Mouse (Mus musculus): ENCODE results near the gene Pla2g4b. TPM values are rescaled to one million over a fixed set of nuclear protein-coding genes. Genes with fewer than 3 reads are reported as not detected.

Gene Pla2g4b
- polyA plus RNA-seq, 1 experiment from 2014 or later = 2.5 TPM

DNA sequence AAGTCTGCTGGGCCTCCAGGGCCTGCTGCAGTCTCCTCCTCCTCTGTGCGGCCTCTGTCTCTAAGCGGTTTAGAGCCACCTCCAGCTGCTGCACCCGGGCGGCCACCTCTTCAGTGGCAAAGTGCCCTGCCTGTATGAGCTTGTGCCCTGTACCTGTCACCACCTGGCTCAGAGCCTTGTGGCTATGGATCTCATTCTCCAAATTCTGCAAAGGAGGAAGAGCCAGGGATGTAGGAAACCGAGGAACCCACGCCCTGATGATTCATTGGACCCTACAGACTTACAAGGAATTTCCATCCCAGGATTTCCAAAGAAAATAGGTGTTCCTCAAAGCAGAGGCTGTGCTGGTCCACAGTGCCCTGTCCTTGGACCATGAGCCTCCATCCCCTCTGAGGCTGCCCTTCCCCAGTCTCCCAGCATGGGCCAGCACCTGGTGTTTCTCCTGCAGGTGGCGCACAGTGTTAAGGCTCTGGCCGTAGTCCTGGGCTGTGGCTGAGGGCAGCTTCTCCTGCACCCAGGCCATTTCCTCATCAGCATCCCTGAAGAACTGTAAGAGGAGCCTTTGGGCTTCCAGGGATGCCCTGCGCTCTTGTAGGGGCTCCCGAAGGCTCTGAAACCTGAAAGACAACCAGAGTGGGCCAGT lies 16.5 kb downstream of the Pla2g4b start:
- Histone ChIP-seq H3K36me3 (ENCODE audit: control insufficient read depth, insufficient read depth, low read length) (no peaks in the 10 kb centered on the region), H3K27ac (ENCODE audit: low read depth, low read length) (no peak overlapping the region), H3K27me3 (ENCODE audit: control insufficient read depth, insufficient read depth, low read length) (no peaks in the 10 kb centered on the region), H3K9ac (ENCODE audit: low read depth, low read length) (no peak overlapping the region), H3K4me3 (ENCODE audit: low read depth, low read length) (no peak overlapping the region), H3K4me2 (replicated peaks; ENCODE audit: low read depth, low read length) (no peak overlapping the region), H3K9me3 (ENCODE audit: control insufficient read depth, low read length) (no peaks in the 10 kb centered on the region), H3K4me1 (replicated peaks; ENCODE audit: control insufficient read depth, insufficient read depth, low read length) (no peaks in the 10 kb centered on the region)
- 63% methylated on average over 10 of the region's 10 CpGs for WGBS
- peak; percentile 46 for DNase-seq (ENCODE audit: low spot score)
- ATAC-seq (ENCODE audit: low FRiP score) = no peak

DNA sequence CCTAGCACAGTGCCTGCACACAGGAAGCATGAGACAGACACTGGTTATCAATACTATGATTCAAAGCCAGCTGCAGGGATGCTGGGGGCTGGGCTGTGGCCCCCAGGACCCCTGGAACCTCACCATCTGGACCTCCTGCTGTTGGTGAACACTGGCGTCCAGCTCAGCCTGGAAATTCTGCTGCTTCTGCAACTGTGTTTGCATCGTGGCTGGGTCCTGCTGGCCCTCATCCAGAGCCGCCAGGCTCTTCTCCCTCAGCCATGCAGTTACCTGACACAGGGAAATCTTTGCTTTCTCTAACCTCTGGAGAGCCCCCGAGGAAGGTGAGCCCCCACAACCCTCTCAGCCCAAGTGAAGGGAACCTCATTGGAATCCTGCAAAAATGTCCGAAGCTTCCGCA lies 18.2 kb downstream of the Pla2g4b start:
- H3K4me1 ChIP-seq (replicated peaks; ENCODE audit: control insufficient read depth, insufficient read depth, low read length) = no peaks in the 10 kb centered on the region
- H3K4me3 ChIP-seq (ENCODE audit: low read depth, low read length) = no peak overlapping the region
- DNase-seq (ENCODE audit: low spot score) = no peak
- H3K4me2 ChIP-seq (replicated peaks; ENCODE audit: low read depth, low read length) = no peak overlapping the region
- ATAC-seq (ENCODE audit: low FRiP score) = no peak
- H3K27ac ChIP-seq (ENCODE audit: low read depth, low read length) = no peak overlapping the region
- no peak overlapping the region for H3K9ac ChIP-seq (ENCODE audit: low read depth, low read length)
- 60% methylated on average over 6 of the region's 6 CpGs for WGBS
- H3K27me3 ChIP-seq (ENCODE audit: control insufficient read depth, insufficient read depth, low read length) = no peaks in the 10 kb centered on the region
- H3K36me3 ChIP-seq (ENCODE audit: control insufficient read depth, insufficient read depth, low read length) = no peaks in the 10 kb centered on the region
- no peaks in the 10 kb centered on the region for H3K9me3 ChIP-seq (ENCODE audit: control insufficient read depth, low read length)

DNA sequence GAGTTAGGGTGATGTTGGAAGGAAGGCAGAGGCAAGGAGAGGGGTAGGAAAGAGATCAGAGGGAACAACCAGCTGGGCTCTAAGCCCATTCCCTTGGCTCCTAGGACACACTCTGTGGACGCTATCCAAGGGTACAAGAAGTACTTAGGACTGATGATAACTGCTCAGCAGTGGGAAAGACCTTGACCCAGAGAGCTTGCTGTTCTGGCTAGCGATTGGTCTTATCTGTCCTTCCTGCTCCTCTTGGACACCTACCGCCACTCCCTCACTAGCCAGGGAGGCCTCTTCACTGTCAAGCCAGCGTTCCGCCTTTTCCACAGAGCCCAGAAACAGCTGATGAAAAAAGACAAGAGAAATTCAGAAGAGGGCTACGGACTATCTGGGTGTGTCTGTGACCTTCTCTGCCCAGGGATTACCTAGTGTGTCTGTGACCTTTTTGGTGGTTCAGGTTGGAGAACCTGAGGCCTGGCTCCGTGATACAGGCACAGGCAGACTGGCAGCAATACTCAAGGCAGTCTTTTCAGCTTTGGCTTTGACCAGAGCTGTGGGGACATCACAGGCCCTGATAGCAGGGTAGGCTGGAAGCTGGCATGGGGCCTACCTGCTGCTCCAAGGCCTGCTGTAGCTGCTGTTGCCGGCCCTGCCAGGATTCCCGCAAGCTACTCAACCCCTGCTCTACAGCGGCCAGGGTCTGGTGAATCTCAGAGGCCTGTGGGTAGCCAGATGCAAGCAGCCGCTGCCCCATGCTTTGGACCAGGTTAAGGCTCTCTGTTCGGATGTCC lies 21.7 kb downstream of the Pla2g4b start:
- no peak overlapping the region for H3K9ac ChIP-seq (ENCODE audit: low read depth, low read length)
- H3K27ac ChIP-seq (ENCODE audit: low read depth, low read length) = no peak overlapping the region
- no peak overlapping the region for H3K4me2 ChIP-seq (replicated peaks; ENCODE audit: low read depth, low read length)
- WGBS = 88% methylated on average over 12 of the region's 12 CpGs
- H3K9me3 ChIP-seq (ENCODE audit: control insufficient read depth, low read length) = no peaks in the 10 kb centered on the region
- no peak for DNase-seq (ENCODE audit: low spot score)
- H3K36me3 ChIP-seq (ENCODE audit: control insufficient read depth, insufficient read depth, low read length) = no peaks in the 10 kb centered on the region
- ATAC-seq (ENCODE audit: low FRiP score) = no peak
- no peaks in the 10 kb centered on the region for H3K4me1 ChIP-seq (replicated peaks; ENCODE audit: control insufficient read depth, insufficient read depth, low read length)
- no peaks in the 10 kb centered on the region for H3K27me3 ChIP-seq (ENCODE audit: control insufficient read depth, insufficient read depth, low read length)
- no peak overlapping the region for H3K4me3 ChIP-seq (ENCODE audit: low read depth, low read length)

DNA sequence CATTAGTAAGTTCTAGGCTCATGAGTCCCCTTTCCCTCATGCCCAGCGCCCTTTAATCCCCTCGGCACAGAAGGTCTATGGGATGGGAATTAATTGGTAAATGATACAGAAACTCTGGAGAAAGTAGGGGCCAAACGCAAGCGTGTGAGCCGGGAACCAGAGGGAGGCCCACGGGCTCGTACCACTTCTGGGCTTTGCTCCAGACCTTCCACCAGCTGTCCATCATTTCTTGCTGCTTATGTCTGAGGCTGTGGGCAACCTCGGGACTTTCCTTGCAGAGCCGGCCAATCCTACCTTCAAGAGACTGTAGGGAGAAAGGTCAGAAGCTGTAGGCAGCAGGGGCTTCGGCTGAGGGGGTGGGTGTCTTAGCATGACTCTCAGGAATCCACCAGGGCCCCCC lies 22.7 kb downstream of the Pla2g4b start:
- 90% methylated on average over 10 of the region's 10 CpGs for WGBS

DNA sequence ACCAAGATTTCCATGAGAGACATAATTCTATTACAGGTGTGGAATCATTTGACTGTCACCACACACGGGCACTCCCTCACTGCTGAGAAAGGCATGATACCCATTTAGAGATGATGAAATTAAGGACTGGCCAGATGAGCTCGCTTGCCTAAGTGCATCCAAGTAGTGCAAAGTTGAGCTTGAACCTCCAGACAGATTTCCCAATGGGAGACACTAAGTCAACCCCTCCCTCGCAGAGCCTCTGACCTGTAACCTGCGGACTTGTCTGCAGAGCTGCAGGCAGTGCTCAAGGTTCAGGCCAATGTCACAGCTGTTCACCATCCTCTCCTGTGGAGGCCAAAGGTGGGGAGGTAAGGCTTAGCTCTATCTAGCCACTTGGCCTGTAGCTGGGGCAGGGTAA lies 25.6 kb downstream of the Pla2g4b start:
- Histone ChIP-seq H3K27ac (ENCODE audit: low read depth, low read length) (no peak overlapping the region), H3K4me3 (ENCODE audit: low read depth, low read length) (no peak overlapping the region), H3K4me1 (replicated peaks; ENCODE audit: control insufficient read depth, insufficient read depth, low read length) (no peaks in the 10 kb centered on the region), H3K27me3 (ENCODE audit: control insufficient read depth, insufficient read depth, low read length) (no peaks in the 10 kb centered on the region), H3K9me3 (ENCODE audit: control insufficient read depth, low read length) (no peaks in the 10 kb centered on the region), H3K9ac (ENCODE audit: low read depth, low read length) (no peak overlapping the region), H3K4me2 (replicated peaks; ENCODE audit: low read depth, low read length) (no peak overlapping the region), H3K36me3 (ENCODE audit: control insufficient read depth, insufficient read depth, low read length) (no peaks in the 10 kb centered on the region)
- ATAC-seq (ENCODE audit: low FRiP score) (no peak), DNase-seq (ENCODE audit: low spot score) (no peak)
- WGBS = 87% methylated on average over 4 of the region's 4 CpGs

More for the DNA sequence above, 22.7 kb downstream of the Pla2g4b start:
- Histone ChIP-seq H3K27me3 (ENCODE audit: control insufficient read depth, insufficient read depth, low read length) (no peaks in the 10 kb centered on the region), H3K27ac (ENCODE audit: low read depth, low read length) (no peak overlapping the region), H3K9ac (ENCODE audit: low read depth, low read length) (no peak overlapping the region), H3K36me3 (ENCODE audit: control insufficient read depth, insufficient read depth, low read length) (no peaks in the 10 kb centered on the region), H3K4me2 (replicated peaks; ENCODE audit: low read depth, low read length) (no peak overlapping the region), H3K4me1 (replicated peaks; ENCODE audit: control insufficient read depth, insufficient read depth, low read length) (no peaks in the 10 kb centered on the region), H3K4me3 (ENCODE audit: low read depth, low read length) (no peak overlapping the region), H3K9me3 (ENCODE audit: control insufficient read depth, low read length) (no peaks in the 10 kb centered on the region)
- no peak for ATAC-seq (ENCODE audit: low FRiP score)
- no peak for DNase-seq (ENCODE audit: low spot score)

DNA sequence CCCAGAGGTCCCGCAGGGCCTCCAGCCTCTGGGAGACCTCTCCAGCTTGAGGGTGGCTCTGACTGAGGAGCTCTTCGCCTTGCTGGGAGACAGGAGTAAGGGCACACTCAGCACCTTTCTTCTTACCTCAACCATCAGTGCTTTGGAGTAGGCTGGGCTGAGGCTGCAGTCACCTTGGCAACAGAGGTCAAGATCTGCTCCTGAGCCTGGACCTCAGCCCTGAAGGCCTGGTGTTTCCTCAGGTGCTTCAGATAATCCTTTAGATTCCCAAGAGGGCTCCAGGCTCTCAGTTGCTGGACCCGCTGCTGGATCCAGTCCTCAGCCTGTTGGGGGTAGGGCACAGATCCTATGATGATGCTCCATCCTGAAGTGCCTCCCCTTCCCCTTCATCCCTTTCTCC lies 26.2 kb downstream of the Pla2g4b start:
- WGBS = 81% methylated on average over 3 of the region's 3 CpGs

DNA sequence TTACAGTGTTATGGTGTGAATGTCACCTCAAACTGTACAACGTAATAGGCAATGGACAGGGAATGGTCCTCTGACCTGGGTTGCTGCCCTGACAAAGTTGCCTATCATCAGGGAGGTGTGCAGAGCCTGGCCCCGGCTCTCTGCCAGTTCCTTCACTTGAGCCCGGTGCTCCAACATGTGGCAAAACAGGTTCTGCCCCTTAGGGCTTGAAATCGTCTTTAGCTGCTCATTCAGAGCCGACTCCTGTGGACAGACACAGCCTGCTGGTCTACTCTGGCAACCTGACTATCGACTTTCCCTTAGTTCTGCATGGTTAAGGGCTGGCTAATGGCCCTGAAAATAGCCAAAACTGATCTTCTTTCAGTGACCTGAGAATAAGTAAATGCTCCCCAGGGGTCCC lies 27.0 kb downstream of the Pla2g4b start:
- Histone ChIP-seq H3K36me3 (ENCODE audit: control insufficient read depth, insufficient read depth, low read length) (no peaks in the 10 kb centered on the region), H3K4me2 (replicated peaks; ENCODE audit: low read depth, low read length) (no peak overlapping the region), H3K9me3 (ENCODE audit: control insufficient read depth, low read length) (no peaks in the 10 kb centered on the region), H3K9ac (ENCODE audit: low read depth, low read length) (no peak overlapping the region), H3K4me3 (ENCODE audit: low read depth, low read length) (no peak overlapping the region), H3K27me3 (ENCODE audit: control insufficient read depth, insufficient read depth, low read length) (no peaks in the 10 kb centered on the region), H3K27ac (ENCODE audit: low read depth, low read length) (no peak overlapping the region), H3K4me1 (replicated peaks; ENCODE audit: control insufficient read depth, insufficient read depth, low read length) (no peaks in the 10 kb centered on the region)
- ATAC-seq (ENCODE audit: low FRiP score) (no peak), DNase-seq (ENCODE audit: low spot score) (no peak)
- 68% methylated on average over 6 of the region's 6 CpGs for WGBS

More for the DNA sequence above, 26.2 kb downstream of the Pla2g4b start:
- DNase-seq (ENCODE audit: low spot score) (no peak), ATAC-seq (ENCODE audit: low FRiP score) (no peak)
- Histone ChIP-seq H3K9ac (ENCODE audit: low read depth, low read length) (no peak overlapping the region), H3K27ac (ENCODE audit: low read depth, low read length) (no peak overlapping the region), H3K4me2 (replicated peaks; ENCODE audit: low read depth, low read length) (no peak overlapping the region), H3K9me3 (ENCODE audit: control insufficient read depth, low read length) (no peaks in the 10 kb centered on the region), H3K36me3 (ENCODE audit: control insufficient read depth, insufficient read depth, low read length) (no peaks in the 10 kb centered on the region), H3K4me1 (replicated peaks; ENCODE audit: control insufficient read depth, insufficient read depth, low read length) (no peaks in the 10 kb centered on the region), H3K27me3 (ENCODE audit: control insufficient read depth, insufficient read depth, low read length) (no peaks in the 10 kb centered on the region), H3K4me3 (ENCODE audit: low read depth, low read length) (no peak overlapping the region)

DNA sequence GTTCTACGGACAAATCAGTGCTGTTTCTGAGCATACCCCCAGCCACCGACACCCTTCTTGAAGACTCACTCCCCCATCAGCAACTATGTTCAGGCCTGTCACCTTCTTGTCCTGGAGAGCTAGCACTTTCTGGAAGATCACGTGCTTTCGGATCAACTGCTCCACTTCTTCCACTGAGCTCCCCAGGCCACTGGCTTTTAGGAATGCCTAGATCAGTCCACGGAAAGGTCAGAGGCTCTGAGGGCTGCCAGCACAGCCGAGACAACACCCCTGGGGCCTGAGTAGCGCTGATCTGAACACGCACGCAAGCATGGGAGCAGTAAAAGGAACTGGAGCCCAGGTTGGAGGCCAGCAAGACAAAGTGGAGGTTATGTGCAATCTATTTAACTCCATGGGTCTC lies 27.4 kb downstream of the Pla2g4b start:
- Histone ChIP-seq H3K4me1 (replicated peaks; ENCODE audit: control insufficient read depth, insufficient read depth, low read length) (no peaks in the 10 kb centered on the region), H3K4me3 (ENCODE audit: low read depth, low read length) (no peak overlapping the region), H3K9me3 (ENCODE audit: control insufficient read depth, low read length) (no peaks in the 10 kb centered on the region), H3K36me3 (ENCODE audit: control insufficient read depth, insufficient read depth, low read length) (no peaks in the 10 kb centered on the region), H3K9ac (ENCODE audit: low read depth, low read length) (no peak overlapping the region), H3K4me2 (replicated peaks; ENCODE audit: low read depth, low read length) (no peak overlapping the region), H3K27ac (ENCODE audit: low read depth, low read length) (no peak overlapping the region), H3K27me3 (ENCODE audit: control insufficient read depth, insufficient read depth, low read length) (no peaks in the 10 kb centered on the region)
- DNase-seq (ENCODE audit: low spot score) (no peak), ATAC-seq (ENCODE audit: low FRiP score) (no peak)
- WGBS = 70% methylated on average over 9 of the region's 9 CpGs

DNA sequence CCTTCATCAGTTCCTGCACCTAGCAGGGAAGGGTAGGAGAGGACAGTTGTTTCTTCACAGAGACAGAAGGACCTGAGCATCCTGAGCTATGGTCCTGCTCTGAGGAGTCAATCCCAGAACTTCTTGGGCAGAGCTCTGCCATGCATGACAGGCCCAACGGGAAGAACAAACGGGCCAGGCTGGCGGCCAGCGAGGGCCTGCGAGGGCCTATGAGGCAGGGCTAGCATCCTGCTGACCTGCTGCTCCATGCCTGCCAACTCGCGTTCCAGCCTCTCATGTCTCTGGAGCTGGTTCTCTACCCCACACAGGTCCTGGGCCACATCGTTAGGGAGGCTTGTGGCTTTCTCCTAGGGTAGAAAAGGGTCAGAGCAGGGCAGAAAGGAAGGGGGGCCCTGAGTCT lies 29.0 kb downstream of the Pla2g4b start:
- Histone ChIP-seq H3K4me2 (replicated peaks; ENCODE audit: low read depth, low read length) (no peak overlapping the region), H3K9ac (ENCODE audit: low read depth, low read length) (no peak overlapping the region), H3K4me1 (replicated peaks; ENCODE audit: control insufficient read depth, insufficient read depth, low read length) (no peaks in the 10 kb centered on the region), H3K27me3 (ENCODE audit: control insufficient read depth, insufficient read depth, low read length) (no peaks in the 10 kb centered on the region), H3K36me3 (ENCODE audit: control insufficient read depth, insufficient read depth, low read length) (no peaks in the 10 kb centered on the region), H3K9me3 (ENCODE audit: control insufficient read depth, low read length) (no peaks in the 10 kb centered on the region), H3K4me3 (ENCODE audit: low read depth, low read length) (no peak overlapping the region), H3K27ac (ENCODE audit: low read depth, low read length) (no peak overlapping the region)
- WGBS = 86% methylated on average over 8 of the region's 8 CpGs
- ATAC-seq (ENCODE audit: low FRiP score) (no peak), DNase-seq (ENCODE audit: low spot score) (no peak)

Data from hindbrain, embryonic 11.5 days (tissue).